Mouse (Mus musculus) hindbrain, embryonic 14.5 days (tissue): Measurements from ENCODE around the gene Fus. TPM values are rescaled to one million over a fixed set of nuclear protein-coding genes. Genes with fewer than 3 reads are reported as not detected.

Experiments used
- ATAC-seq: fragments of 200-750 bp; cut with Nextera tagmentation; 2 replicates; pipeline ENCODE4 v1.8.0; 2017; ENCODE audit warnings: moderate number of reproducible peaks, mild to moderate bottlenecking, moderate TSS enrichment, moderate library complexity; ENCODE audit not compliant: low FRiP score
- DNase-seq: peaks from one replicate; pipeline ENCODE4 v3.0.0-alpha.2; 2015; ENCODE audit warnings: low spot score
- H3K27ac ChIP-seq: fragments of 300-500 bp; sonication (generic); 2 replicates; pipeline ENCODE4 v1.5.1; 2014; ENCODE audit warnings: mild to moderate bottlenecking, moderate library complexity
- H3K27me3 ChIP-seq: fragments of 300-500 bp; sonication (generic); 2 replicates; pipeline ENCODE4 v1.6.1; 2014; ENCODE audit warnings: mild to moderate bottlenecking, low read length, mixed read lengths; ENCODE audit not compliant: control insufficient read depth, insufficient read depth
- H3K36me3 ChIP-seq: fragments of 300-500 bp; sonication (generic); replicated peaks from 2 replicates; pipeline ENCODE4 v1.6.1; 2014; ENCODE audit not compliant: control insufficient read depth, insufficient read depth
- H3K4me1 ChIP-seq: fragments of 300-500 bp; sonication (generic); replicated peaks from 2 replicates; pipeline ENCODE4 v1.6.1; 2014; ENCODE audit warnings: antibody characterized with exemption, low read length, mixed read lengths; ENCODE audit not compliant: control insufficient read depth, insufficient read depth
- H3K4me2 ChIP-seq: fragments of 300-500 bp; sonication (generic); replicated peaks from 2 replicates; pipeline ENCODE4 v1.6.1; 2014; ENCODE audit warnings: mild to moderate bottlenecking, moderate library complexity
- H3K4me3 ChIP-seq: fragments of 300-500 bp; sonication (generic); replicated peaks from 2 replicates; pipeline ENCODE4 v1.5.1; 2014; ENCODE audit warnings: mild to moderate bottlenecking, low read length
- H3K9ac ChIP-seq: fragments of 300-500 bp; sonication (generic); 2 replicates; pipeline ENCODE4 v1.6.1; 2014
- H3K9me3 ChIP-seq: fragments of 300-500 bp; sonication (generic); 2 replicates; pipeline ENCODE4 v1.6.1; 2016; ENCODE audit warnings: low read length; ENCODE audit not compliant: control insufficient read depth
- WGBS: fragments of 180-500 bp; shearing (Covaris S2); extraction: QIAGEN DNeasy Blood & Tissue Kit; methylation state at CpG from one replicate; pipeline ENCODE4 v1.1.7; 2014; 5-methylcytosine and 5-hydroxymethylcytosine counted together
- polyA plus RNA-seq: library from polyadenylated mRNA; unstranded; fragments of >200 nt; fragmentation: Nextera tagmentation; extraction: Ambion mirVana; gene quantifications from 2 replicates; pipeline ENCODE4 v1.2.1, GENCODE M21; 2014

The Fus gene
- polyA plus RNA-seq, 1 experiment from 2014 or later, result 44.2 TPM

DNA sequence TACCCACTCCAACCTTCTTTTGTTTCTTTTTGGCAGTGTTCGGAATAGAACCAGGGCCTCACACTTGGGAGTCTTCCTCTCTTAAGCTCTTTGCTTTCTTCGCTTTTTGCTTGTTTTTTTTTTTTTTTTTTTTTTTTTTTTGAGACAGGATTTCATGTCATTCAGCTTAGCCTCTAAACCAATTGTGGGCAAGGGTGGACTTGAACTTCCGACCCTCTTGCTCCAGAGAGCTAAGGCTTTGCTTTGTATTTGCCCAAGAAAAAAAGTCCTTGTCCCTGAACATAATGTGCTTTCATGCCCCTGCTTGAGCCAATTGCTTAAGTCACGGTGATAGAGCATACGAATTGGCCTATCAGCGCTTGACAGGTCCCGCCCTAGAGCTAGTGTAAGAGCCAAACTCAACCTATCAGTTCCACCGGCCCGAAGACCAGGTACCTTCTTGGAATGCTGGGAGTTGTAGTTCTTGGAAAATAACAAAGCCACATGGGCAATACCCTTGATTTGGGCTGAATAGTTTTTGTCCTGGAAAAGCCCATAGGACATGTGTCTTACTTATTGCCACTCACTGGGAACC lies 64.2 kb downstream of the Fus start:
- DNase-seq (peak; percentile 50), ATAC-seq (peak; percentile 65; the same call in 1 of the 2 replicates)
- Histone ChIP-seq H3K4me2 (no peak overlapping the region), H3K36me3 (no peaks in the 10 kb centered on the region), H3K9me3 (no peaks in the 10 kb centered on the region), H3K27me3 (no peaks in the 10 kb centered on the region), H3K9ac (no peak overlapping the region), H3K4me1 (no peaks in the 10 kb centered on the region), H3K4me3 (no peak overlapping the region), H3K27ac (no peak overlapping the region)
- WGBS, result 41% methylated on average over 9 of the region's 9 CpGs

DNA sequence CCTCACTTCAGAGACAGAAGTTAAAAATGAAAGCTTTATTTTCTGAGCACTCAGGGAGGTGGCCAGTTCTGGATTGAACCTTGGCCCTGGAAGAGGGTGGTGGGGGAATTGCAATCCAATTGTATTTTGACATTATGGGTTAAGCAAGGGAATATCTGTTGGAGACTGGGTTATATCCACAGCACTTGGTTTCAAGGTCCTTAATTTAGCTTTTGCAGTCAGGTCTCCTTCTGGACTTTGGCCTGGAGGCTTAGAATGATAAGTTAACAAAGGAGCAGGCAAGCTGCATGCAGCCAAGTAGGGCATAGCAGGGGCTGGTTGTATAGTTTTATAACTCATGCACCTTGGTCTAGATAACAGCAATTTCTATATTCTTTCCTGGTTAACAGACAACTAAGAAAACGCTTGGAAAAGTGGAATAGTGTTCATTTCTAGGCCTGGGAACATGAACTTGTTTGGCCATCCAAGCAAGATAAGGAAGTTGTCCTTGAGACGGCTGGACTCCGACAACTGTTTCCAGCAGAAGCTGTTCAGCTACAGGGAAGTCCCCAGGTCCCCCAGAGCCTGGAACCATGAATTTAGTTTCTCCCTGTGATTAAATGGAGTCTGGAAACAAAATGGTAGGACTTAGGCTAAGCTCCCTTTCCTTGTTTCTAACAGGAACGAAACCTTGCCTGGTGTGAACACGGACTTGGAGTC lies 65.2 kb downstream of the Fus start:
- no peak overlapping the region for H3K27ac ChIP-seq
- no peaks in the 10 kb centered on the region for H3K4me1 ChIP-seq
- WGBS, result 93% methylated on average over 5 of the region's 5 CpGs
- H3K4me2 ChIP-seq, result no peak overlapping the region
- no peak overlapping the region for H3K4me3 ChIP-seq
- no peak for DNase-seq
- no peak overlapping the region for H3K9ac ChIP-seq
- ATAC-seq, result no peak
- no peaks in the 10 kb centered on the region for H3K9me3 ChIP-seq
- H3K27me3 ChIP-seq, result no peaks in the 10 kb centered on the region
- H3K36me3 ChIP-seq, result no peaks in the 10 kb centered on the region

- no peaks in the 10 kb centered on the region for H3K27me3 ChIP-seq
- H3K9me3 ChIP-seq, result no peaks in the 10 kb centered on the region
- no peaks in the 10 kb centered on the region for H3K4me1 ChIP-seq
- H3K36me3 ChIP-seq, result no peaks in the 10 kb centered on the region
- H3K4me2 ChIP-seq, result no peak overlapping the region
- DNase-seq, result no peak
- ATAC-seq, result no peak
- no peak overlapping the region for H3K4me3 ChIP-seq
- H3K27ac ChIP-seq, result no peak overlapping the region
- 94% methylated on average over 3 of the region's 3 CpGs for WGBS
- H3K9ac ChIP-seq, result no peak overlapping the region
Measured at GRCm38 (mm10) chr7:128032989-128033293, 65.7 kb downstream of the Fus start.

- no peak overlapping the region for H3K27ac ChIP-seq
- ATAC-seq (no peak), DNase-seq (no peak)
- H3K9me3 ChIP-seq, result no peaks in the 10 kb centered on the region
- H3K36me3 ChIP-seq, result no peaks in the 10 kb centered on the region
- 96% methylated on average over 4 of the region's 4 CpGs for WGBS
- no peak overlapping the region for H3K4me2 ChIP-seq
- H3K9ac ChIP-seq, result no peak overlapping the region
- H3K4me3 ChIP-seq, result no peak overlapping the region
- no peaks in the 10 kb centered on the region for H3K27me3 ChIP-seq
- H3K4me1 ChIP-seq, result no peaks in the 10 kb centered on the region
Measured at GRCm38 (mm10) chr7:128033616-128034015, 66.4 kb downstream of the Fus start.

Other genes starting within 250 kb of the Fus start
- 0.25 TPM in 1 of 2 replicates, not detected in the other for gene Ctf2, start 235.3 kb upstream of the Fus start, polyA plus RNA-seq
- gene Fbxl19, start 222.9 kb upstream of the Fus start, polyA plus RNA-seq, result 5.6 and 6.9 TPM in 2 replicates
- gene Orai3, start 197.6 kb upstream of the Fus start, polyA plus RNA-seq, result 4.8 and 7.3 TPM in 2 replicates
- gene Setd1a, start 190.8 kb upstream of the Fus start, polyA plus RNA-seq, result 18.7 and 19.1 TPM in 2 replicates
- gene Gm49388, start 181.8 kb upstream of the Fus start, polyA plus RNA-seq, result not detected in 2 replicates
- 10.6 and 11.0 TPM in 2 replicates for gene Hsd3b7, start 166.9 kb upstream of the Fus start, polyA plus RNA-seq
- 9.6 and 10.6 TPM in 2 replicates for gene Stx4a, start 143.2 kb upstream of the Fus start, polyA plus RNA-seq
- gene Stx1b, start 142.9 kb upstream of the Fus start, polyA plus RNA-seq, result 59.7 and 66.2 TPM in 2 replicates
- 11.6 and 12.3 TPM in 2 replicates for gene Zfp646, start 91.2 kb upstream of the Fus start, polyA plus RNA-seq
- 22.5 and 26.8 TPM in 2 replicates for gene Zfp668, start 90.6 kb upstream of the Fus start, polyA plus RNA-seq
- gene Prss53, start 76.5 kb upstream of the Fus start, polyA plus RNA-seq, result 0.83 and 1.1 TPM in 2 replicates
- gene Gm21974, start 72.0 kb upstream of the Fus start, polyA plus RNA-seq, result not detected in 2 replicates
- 71.9 and 81.8 TPM in 2 replicates for gene Vkorc1, start 71.8 kb upstream of the Fus start, polyA plus RNA-seq
- 65.5 and 69.2 TPM in 2 replicates for gene Bckdk, start 63.4 kb upstream of the Fus start, polyA plus RNA-seq
- gene Kat8, start 54.9 kb upstream of the Fus start, polyA plus RNA-seq, result 42.1 and 46.0 TPM in 2 replicates
- 0.25 TPM in 2 replicates for gene Prss8, start 37.4 kb upstream of the Fus start, polyA plus RNA-seq
- gene Prss36, start 20.7 kb upstream of the Fus start, polyA plus RNA-seq, result 13.1 and 14.2 TPM in 2 replicates
- 6.6 and 9.8 TPM in 2 replicates for gene Pycard, start 26.4 kb downstream of the Fus start, polyA plus RNA-seq
- gene Trim72, start 36.5 kb downstream of the Fus start, polyA plus RNA-seq, result not detected in 2 replicates
- 0.60 and 0.88 TPM in 2 replicates for gene Itgam, start 95.2 kb downstream of the Fus start, polyA plus RNA-seq
- not detected in 2 replicates for gene Gm49368, start 95.2 kb downstream of the Fus start, polyA plus RNA-seq
- 0.09 TPM in 1 of 2 replicates, not detected in the other for gene Itgax, start 162.1 kb downstream of the Fus start, polyA plus RNA-seq
- not detected in 2 replicates for gene Itgad, start 186.9 kb downstream of the Fus start, polyA plus RNA-seq
- not detected in 2 replicates for gene Cox6a2, start 238.9 kb downstream of the Fus start, polyA plus RNA-seq